Mouse (Mus musculus): ENCODE data around the gene Rnf32. TPM values are rescaled to one million over a fixed set of nuclear protein-coding genes. Genes with fewer than 3 reads are reported as not detected.
A peak's percentile ranks its signal among the peaks of the same experiment; 100 is the strongest.

Rnf32 gene
- polyA plus RNA-seq, 2 experiments, result 0.18 to 0.19 TPM

DNA sequence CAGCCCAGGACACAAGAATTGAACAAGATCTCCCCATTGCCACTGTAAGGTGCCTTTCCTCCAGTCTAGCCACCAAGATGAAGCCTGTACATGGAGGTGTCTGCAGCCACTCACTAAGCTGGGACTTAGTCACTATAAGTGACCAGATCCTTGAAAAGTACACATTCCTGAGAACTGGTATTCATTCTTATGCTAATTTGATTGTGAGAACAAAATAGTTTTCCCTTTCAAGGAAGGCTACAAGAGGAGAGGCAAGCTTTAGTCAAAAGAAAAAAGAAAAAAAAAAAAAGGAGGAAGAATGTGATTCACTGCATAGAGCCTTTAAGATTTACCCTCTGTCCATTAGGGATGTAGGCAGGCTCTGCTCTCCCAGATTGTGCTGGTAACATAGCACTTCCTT is 24.6 kb upstream of the Rnf32 start:
- DNase-seq (ENCODE audit: low read depth in 3 of 3, low spot score in 3 of 3) (no peak), ATAC-seq (ENCODE audit: insufficient read depth) (no peak)
- Histone ChIP-seq H3K9me3 (ENCODE audit: control insufficient read depth, low read length) (no peaks in the 10 kb centered on the region), H3K4me1 (replicated peaks; ENCODE audit: control insufficient read depth in 2 of 2, insufficient read depth in 2 of 2, low read length in 1 of 2) (no peaks in the 10 kb centered on the region), H3K36me3 (replicated peaks; ENCODE audit: control insufficient read depth, insufficient read depth, low read depth) (no peaks in the 10 kb centered on the region), H3K4me3 (ENCODE audit: insufficient read depth in 1 of 2, low read depth in 2 of 2, low read length in 2 of 2) (no peak overlapping the region), H3K4me2 (ENCODE audit: low read depth) (no peak overlapping the region), H3K27ac (no peak overlapping the region), H3K9ac (replicated peaks) (no peak overlapping the region), H3K27me3 (ENCODE audit: control insufficient read depth, insufficient read depth, low read length) (no peaks in the 10 kb centered on the region)
- no peak for TF ChIP-seq CTCF (IDR thresholded peaks at IDR 0.05; ENCODE audit: low read depth)
- no peak for TF ChIP-seq EP300 (IDR thresholded peaks at IDR 0.05; ENCODE audit: low read depth)

DNA sequence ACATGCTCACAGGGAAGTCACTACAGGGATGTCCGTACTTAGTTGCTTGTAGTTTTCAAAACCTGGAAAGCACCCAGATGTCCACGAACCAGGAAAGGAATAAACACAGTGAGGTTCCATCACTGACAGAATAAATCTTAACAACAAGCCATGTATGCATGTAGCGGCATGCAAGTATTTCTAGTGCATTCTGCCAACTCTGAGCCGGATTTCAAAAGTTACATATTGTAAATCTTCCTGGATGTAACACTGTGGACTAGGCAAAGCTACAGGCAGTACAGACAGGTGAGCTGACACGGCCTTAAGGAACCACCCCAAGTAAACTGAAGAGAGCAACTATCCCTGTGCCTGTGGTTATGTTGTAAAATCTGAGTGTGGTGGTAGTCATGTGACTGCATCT is 9.0 kb upstream of the Rnf32 start:
- no peak overlapping the region for H3K9ac ChIP-seq (replicated peaks)
- H3K4me3 ChIP-seq (ENCODE audit: insufficient read depth in 1 of 2, low read depth in 2 of 2, low read length in 2 of 2), result no peak overlapping the region
- H3K27ac ChIP-seq, result no peak overlapping the region
- no peaks in the 10 kb centered on the region for H3K36me3 ChIP-seq (replicated peaks; ENCODE audit: control insufficient read depth, insufficient read depth, low read depth)
- no peaks in the 10 kb centered on the region for H3K4me1 ChIP-seq (replicated peaks; ENCODE audit: control insufficient read depth in 2 of 2, insufficient read depth in 2 of 2, low read length in 1 of 2)
- WGBS (ENCODE audit: insufficient replicate concordance), result 51% methylated on average over 5 of the region's 5 CpGs
- H3K27me3 ChIP-seq (ENCODE audit: control insufficient read depth, insufficient read depth, low read length), result no peaks in the 10 kb centered on the region
- ATAC-seq (ENCODE audit: insufficient read depth), result no peak
- no peak overlapping the region for H3K4me2 ChIP-seq (ENCODE audit: low read depth)
- no peaks in the 10 kb centered on the region for H3K9me3 ChIP-seq (ENCODE audit: control insufficient read depth, low read length)
- DNase-seq (ENCODE audit: low read depth in 3 of 3, low spot score in 3 of 3), result no peak
- TF ChIP-seq CTCF (IDR thresholded peaks at IDR 0.05; ENCODE audit: low read depth) (no peak), EP300 (IDR thresholded peaks at IDR 0.05; ENCODE audit: low read depth) (no peak)

DNA sequence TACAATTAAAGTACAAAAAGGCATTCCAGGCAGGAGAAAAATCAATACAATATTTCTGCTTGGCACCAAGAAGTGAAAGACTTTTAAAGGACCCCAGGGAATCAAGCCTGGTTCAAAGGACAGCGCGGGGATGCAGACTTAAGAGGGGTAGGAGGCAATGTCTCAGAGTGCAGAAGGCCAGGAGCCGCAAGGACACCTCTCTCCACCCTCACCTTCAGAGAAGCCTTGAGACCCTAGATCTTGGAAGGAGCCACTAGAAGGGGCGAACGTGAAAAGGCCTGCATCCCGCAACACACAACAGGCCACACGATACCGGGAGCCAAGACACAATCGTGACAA is 592 bp upstream of the Rnf32 start:
- Histone ChIP-seq H3K36me3 (replicated peaks; ENCODE audit: control insufficient read depth, insufficient read depth, low read depth) (no peaks in the 10 kb centered on the region), H3K27ac (no peak overlapping the region), H3K27me3 (ENCODE audit: control insufficient read depth, insufficient read depth, low read length) (peaks cover 17% of the 10 kb centered on the region), H3K4me1 (replicated peaks; ENCODE audit: control insufficient read depth in 2 of 2, insufficient read depth in 2 of 2, low read length in 1 of 2) (peaks cover 0 to 3% of the 10 kb centered on the region in 2 experiments; a peak in 1 of 4 replicates), H3K9me3 (ENCODE audit: control insufficient read depth, low read length) (no peaks in the 10 kb centered on the region), H3K9ac (replicated peaks) (no peak overlapping the region; the same call in 1 of the 2 replicates), H3K4me2 (ENCODE audit: low read depth) (peak overlapping the region; percentile 70), H3K4me3 (ENCODE audit: insufficient read depth in 1 of 2, low read depth in 2 of 2, low read length in 2 of 2) (peak overlapping the region; percentile 43 to 49)
- DNase-seq (ENCODE audit: low read depth in 3 of 3, low spot score in 3 of 3), result no peak
- 13% methylated on average over 9 of the region's 9 CpGs for WGBS (ENCODE audit: insufficient replicate concordance)
- ATAC-seq (ENCODE audit: insufficient read depth), result no peak
- TF ChIP-seq CTCF (IDR thresholded peaks at IDR 0.05; ENCODE audit: low read depth) (no peak), EP300 (IDR thresholded peaks at IDR 0.05; ENCODE audit: low read depth) (no peak)

DNA sequence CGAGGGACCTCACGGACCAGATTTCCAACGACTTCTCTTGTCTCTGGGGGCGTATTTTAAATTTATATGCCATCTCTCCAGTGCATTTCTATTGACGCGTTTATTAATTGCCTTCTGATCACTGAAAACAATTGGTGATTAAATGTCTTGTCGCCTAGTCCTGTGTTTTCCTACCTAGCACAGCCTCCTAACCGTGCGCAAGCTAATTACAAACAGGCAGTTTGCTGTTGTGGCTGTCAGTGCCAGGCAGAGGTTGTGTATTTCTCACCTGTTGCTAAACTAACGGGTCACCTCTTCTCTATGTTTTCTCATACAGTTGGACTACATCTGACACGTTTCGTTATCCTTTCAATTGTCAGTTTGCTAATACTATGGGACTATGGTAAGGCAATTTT is 469 bp downstream of the Rnf32 start:
- H3K36me3 ChIP-seq (replicated peaks; ENCODE audit: control insufficient read depth, insufficient read depth, low read depth), result no peaks in the 10 kb centered on the region
- DNase-seq (ENCODE audit: low read depth in 3 of 3, low spot score in 3 of 3), result no peak
- peaks cover 0 to 3% of the 10 kb centered on the region in 2 experiments; a peak in 1 of 4 replicates for H3K4me1 ChIP-seq (replicated peaks; ENCODE audit: control insufficient read depth in 2 of 2, insufficient read depth in 2 of 2, low read length in 1 of 2)
- TF ChIP-seq EP300 (IDR thresholded peaks at IDR 0.05; ENCODE audit: low read depth), result no peak
- TF ChIP-seq CTCF (IDR thresholded peaks at IDR 0.05; ENCODE audit: low read depth), result no peak
- ATAC-seq (ENCODE audit: insufficient read depth), result no peak
- 11% methylated on average over 12 of the region's 12 CpGs for WGBS (ENCODE audit: insufficient replicate concordance)
- peaks cover 17% of the 10 kb centered on the region for H3K27me3 ChIP-seq (ENCODE audit: control insufficient read depth, insufficient read depth, low read length)
- 0 out of 2 replicates have a peak overlapping the region, but pooled peaks have one; percentile 23 for H3K9ac ChIP-seq (replicated peaks)
- H3K4me3 ChIP-seq (ENCODE audit: insufficient read depth in 1 of 2, low read depth in 2 of 2, low read length in 2 of 2), result peak overlapping the region; percentile 49
- H3K4me2 ChIP-seq (ENCODE audit: low read depth), result peak overlapping the region; percentile 70
- no peaks in the 10 kb centered on the region for H3K9me3 ChIP-seq (ENCODE audit: control insufficient read depth, low read length)
- no peak overlapping the region for H3K27ac ChIP-seq

DNA sequence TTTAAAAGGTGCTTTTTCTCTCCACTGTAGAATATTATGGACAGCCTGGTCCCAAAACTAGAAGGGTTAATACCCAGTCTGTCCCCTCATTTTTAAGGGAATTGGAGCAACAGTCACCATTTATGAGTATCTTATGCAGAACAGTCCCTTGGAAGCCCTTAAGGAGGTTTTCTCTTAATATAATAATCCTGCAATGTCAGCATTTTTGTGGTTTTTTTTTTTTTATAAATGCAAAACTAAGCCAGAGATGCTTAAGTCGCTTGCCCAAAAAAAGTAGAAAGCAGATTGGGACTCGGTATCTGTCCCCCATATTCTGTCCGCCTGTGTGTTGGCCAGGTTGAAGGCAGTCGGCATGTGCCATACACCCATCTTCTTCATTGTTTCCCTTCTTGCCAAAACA is 1.4 kb downstream of the Rnf32 start:
- Histone ChIP-seq H3K4me1 (replicated peaks; ENCODE audit: control insufficient read depth in 2 of 2, insufficient read depth in 2 of 2, low read length in 1 of 2) (peaks cover 0 to 3% of the 10 kb centered on the region in 2 experiments; a peak in 1 of 4 replicates), H3K9ac (replicated peaks) (no peak overlapping the region), H3K4me2 (ENCODE audit: low read depth) (no peak overlapping the region), H3K4me3 (ENCODE audit: insufficient read depth in 1 of 2, low read depth in 2 of 2, low read length in 2 of 2) (no peak overlapping the region), H3K9me3 (ENCODE audit: control insufficient read depth, low read length) (no peaks in the 10 kb centered on the region), H3K36me3 (replicated peaks; ENCODE audit: control insufficient read depth, insufficient read depth, low read depth) (no peaks in the 10 kb centered on the region), H3K27me3 (ENCODE audit: control insufficient read depth, insufficient read depth, low read length) (peaks cover 17% of the 10 kb centered on the region), H3K27ac (no peak overlapping the region)
- ATAC-seq (ENCODE audit: insufficient read depth), result no peak
- no peak for DNase-seq (ENCODE audit: low read depth in 3 of 3, low spot score in 3 of 3)
- 55% methylated on average over 4 of the region's 4 CpGs for WGBS (ENCODE audit: insufficient replicate concordance)
- TF ChIP-seq EP300 (IDR thresholded peaks at IDR 0.05; ENCODE audit: low read depth), result no peak
- TF ChIP-seq CTCF (IDR thresholded peaks at IDR 0.05; ENCODE audit: low read depth), result no peak
